Mouse (Mus musculus) ES-E14 (cell line): ENCODE results near the gene Lemd2. TPM values are rescaled to one million over a fixed set of nuclear protein-coding genes. Genes with fewer than 3 reads are reported as not detected.

Experiments
- DNase-seq: peaks from one replicate; pipeline ENCODE4 v3.0.0-alpha.2; 2013; ENCODE audit warnings: low read depth, low spot score
- H3K27ac ChIP-seq: 2 replicates; pipeline ENCODE4 v1.5.1; 2012; ENCODE audit warnings: low read depth, mild to moderate bottlenecking, low read length, moderate library complexity, mixed read lengths; ENCODE audit not compliant: poor library complexity, insufficient read depth, severe bottlenecking
- H3K36me3 ChIP-seq: 2 replicates; pipeline ENCODE4 v1.6.1; 2012; ENCODE audit warnings: mild to moderate bottlenecking, low read length, moderate library complexity, mixed read lengths; ENCODE audit not compliant: control insufficient read depth, poor library complexity, insufficient read depth, severe bottlenecking
- H3K4me1 ChIP-seq, 2 experiments: fragments of 150-350 bp in 1 of 2; sonication (generic) in 1 of 2; 2 replicates each; pipeline ENCODE4 v1.6.1; 2012; ENCODE audit warnings: low read length in 2 of 2, mild to moderate bottlenecking in 1 of 2, mixed read lengths in 1 of 2; ENCODE audit not compliant: control insufficient read depth in 2 of 2, insufficient read depth in 2 of 2, poor library complexity in 1 of 2
- H3K4me3 ChIP-seq, 2 experiments: fragments of 150-350 bp in 1 of 2; sonication (generic) in 1 of 2; 2 replicates each; pipeline ENCODE4 v1.5.1; 2012; ENCODE audit warnings: low read length in 2 of 2, low read depth in 1 of 2, mild to moderate bottlenecking in 1 of 2, mixed read lengths in 1 of 2; ENCODE audit not compliant: insufficient read depth in 1 of 2, poor library complexity in 1 of 2, severe bottlenecking in 1 of 2
- H3K9ac ChIP-seq: 2 replicates; pipeline ENCODE4 v1.6.1; 2012; ENCODE audit warnings: low read depth, mild to moderate bottlenecking, low read length, mixed read lengths; ENCODE audit not compliant: poor library complexity, insufficient read depth, severe bottlenecking
- H3K9me3 ChIP-seq: fragments of 150-350 bp; sonication (generic); 2 replicates; pipeline ENCODE4 v1.6.1; 2012; ENCODE audit warnings: low read depth, mild to moderate bottlenecking, low read length; ENCODE audit not compliant: control insufficient read depth, insufficient read depth
- CHD2 ChIP-seq: IDR thresholded peaks from 2 replicates; pipeline ENCODE4 v1.6.1; 2014; ENCODE audit warnings: mild to moderate bottlenecking, low read depth, low read length, inconsistent platforms
- HCFC1 ChIP-seq: IDR thresholded peaks from 2 replicates; pipeline ENCODE4 v1.6.1; 2012; ENCODE audit warnings: low read length, inconsistent platforms, borderline replicate concordance; ENCODE audit not compliant: insufficient read depth
- MAFK ChIP-seq: IDR thresholded peaks from 2 replicates; pipeline ENCODE4 v1.6.1; 2014; ENCODE audit warnings: mild to moderate bottlenecking, low read depth, low read length, inconsistent platforms; ENCODE audit not compliant: insufficient read depth
- ZC3H11A ChIP-seq: IDR thresholded peaks from 2 replicates; pipeline ENCODE4 v1.6.1; 2012; ENCODE audit warnings: low read depth, mild to moderate bottlenecking, inconsistent platforms, low read length, borderline replicate concordance
- ZNF384 ChIP-seq: IDR thresholded peaks from 2 replicates; pipeline ENCODE4 v1.6.1; 2012; ENCODE audit warnings: low read depth, low read length, inconsistent platforms
- in situ Hi-C, 2 experiments: fragments of 600-800 bp; cut with MboI; formaldehyde crosslinking; loops; one replicate each; pipeline ENCODE4 v1.15.1; 2025; ENCODE audit warnings: low sequenced_read_pairs in 2 of 2, inconsistent platforms in 1 of 2; ENCODE audit not compliant: unreplicated experiment in 2 of 2
- total RNA-seq: library from RNA; depleted of rRNA; stranded (reverse); fragments of 300-350 nt; gene quantifications from 2 replicates; pipeline ENCODE4 v1.2.3, GENCODE M21; 2012

Gene Lemd2
- total RNA-seq, 1 experiment, result 51.8 TPM

DNA sequence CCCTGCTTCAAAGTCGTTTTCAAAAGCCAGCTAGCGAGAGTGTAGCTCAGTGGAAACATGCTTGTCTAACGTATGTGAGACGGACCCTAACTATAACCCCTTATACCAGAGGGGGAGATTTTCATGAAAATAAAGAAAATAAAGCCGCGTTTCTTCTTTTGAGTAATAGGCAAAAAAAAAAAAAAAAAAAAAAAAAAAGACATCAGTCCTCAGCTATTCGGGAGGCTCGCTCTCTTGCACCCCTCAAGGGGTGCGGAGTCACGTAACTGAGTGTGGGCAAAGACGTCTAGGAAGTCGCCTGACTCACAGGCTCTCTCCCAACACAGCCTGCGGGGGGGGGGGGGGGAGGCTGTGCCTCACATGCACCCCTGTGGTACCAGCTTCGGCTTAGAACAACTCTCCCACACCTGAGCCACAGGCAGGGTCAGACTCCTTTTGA, 1.3 kb downstream of the Lemd2 start:
- Histone ChIP-seq H3K9ac (peak overlapping the region; percentile 89), H3K36me3 (no peaks in the 10 kb centered on the region; the same call in 1 of the 2 replicates), H3K9me3 (no peaks in the 10 kb centered on the region), H3K4me1 (peaks cover 0 to 5% of the 10 kb centered on the region in 2 experiments; a peak in 1 of 4 replicates), H3K27ac (no peak overlapping the region), H3K4me3 (peak overlapping the region; percentile 68 to 93)
- no peak for DNase-seq
- TF ChIP-seq MAFK (no peak), ZNF384 (0 out of 2 replicates have a peak, but pooled peaks have one; percentile 47)
- in situ Hi-C loops, result no loop called here

DNA sequence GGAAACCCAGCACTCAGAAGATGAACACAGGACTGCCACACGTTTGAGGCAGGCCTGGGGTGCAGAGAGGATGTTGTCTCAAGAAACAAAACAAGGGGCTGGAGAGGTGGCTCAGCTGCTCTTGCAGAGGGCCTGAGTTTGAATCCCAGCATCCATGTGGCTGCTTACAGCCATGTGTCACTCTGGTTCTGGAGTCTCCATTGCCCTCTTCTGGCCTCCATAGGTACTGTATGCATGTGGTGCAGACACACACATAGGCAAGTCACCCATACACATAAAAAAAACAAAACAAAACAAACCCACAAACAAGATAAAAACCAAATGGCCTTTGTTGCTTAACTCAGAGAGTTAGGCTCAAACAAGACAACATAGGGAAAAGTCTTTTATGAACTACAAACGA, 2.3 kb downstream of the Lemd2 start:
- H3K27ac ChIP-seq, result no peak overlapping the region
- no peak overlapping the region for H3K9ac ChIP-seq
- DNase-seq, result no peak
- in situ Hi-C loops, result no loop called here
- H3K4me1 ChIP-seq, result peaks cover 0 to 5% of the 10 kb centered on the region in 2 experiments; a peak in 1 of 4 replicates
- no peak for TF ChIP-seq MAFK
- no peak for TF ChIP-seq CHD2
- H3K4me3 ChIP-seq, result no peak overlapping the region
- H3K36me3 ChIP-seq, result peaks cover 5% of the 10 kb centered on the region; the same call in 1 of the 2 replicates
- no peaks in the 10 kb centered on the region for H3K9me3 ChIP-seq

DNA sequence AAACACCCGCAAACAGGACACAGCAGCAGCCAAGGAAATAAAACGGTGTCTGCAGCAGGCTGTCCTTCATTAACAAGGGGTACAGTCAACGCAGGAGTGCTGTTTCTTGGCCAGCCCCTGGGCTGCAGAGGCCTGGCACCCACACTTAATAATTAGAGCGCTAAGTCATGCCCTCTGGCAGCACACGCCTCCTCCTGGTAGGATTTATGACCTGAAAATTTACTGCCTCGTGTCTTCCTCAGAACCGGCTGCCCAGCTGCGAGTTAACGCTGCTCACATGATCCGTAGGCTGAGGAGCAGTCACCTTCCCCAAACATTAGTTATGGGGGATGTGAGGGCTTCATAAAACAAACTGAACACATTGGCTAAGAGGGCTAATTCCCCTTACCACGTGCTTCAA, 3.5 kb downstream of the Lemd2 start:
- no peak overlapping the region for H3K9ac ChIP-seq
- in situ Hi-C loops, result no loop called here
- H3K27ac ChIP-seq, result no peak overlapping the region
- H3K9me3 ChIP-seq, result no peaks in the 10 kb centered on the region
- no peak for TF ChIP-seq ZC3H11A
- TF ChIP-seq MAFK, result no peak
- TF ChIP-seq ZNF384, result no peak
- no peak for TF ChIP-seq CHD2
- no peak for TF ChIP-seq HCFC1
- H3K4me1 ChIP-seq, result peaks cover 0 to 5% of the 10 kb centered on the region in 2 experiments; a peak in 1 of 4 replicates
- no peak overlapping the region for H3K4me3 ChIP-seq
- no peak for DNase-seq
- peaks cover 5% of the 10 kb centered on the region; the same call in 1 of the 2 replicates for H3K36me3 ChIP-seq

DNA sequence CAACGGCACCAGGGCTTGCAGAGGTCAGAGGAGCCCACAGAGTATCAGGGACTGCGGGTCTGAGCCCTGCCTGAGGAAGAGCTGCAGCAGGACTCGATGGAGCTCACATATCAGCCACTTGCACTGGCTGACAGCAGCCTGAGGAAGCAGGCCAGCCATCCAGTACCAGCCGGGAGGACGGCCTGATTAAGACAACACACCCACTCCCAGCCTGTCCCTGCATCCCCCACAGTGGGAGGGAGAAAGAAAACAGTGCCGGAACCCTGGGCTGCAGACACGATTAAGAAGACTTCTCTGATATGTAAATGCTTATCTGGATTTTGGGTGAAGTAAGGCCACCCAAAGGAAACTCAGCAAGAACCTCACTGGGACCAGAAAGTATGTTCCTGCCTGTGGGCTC, 4.4 kb downstream of the Lemd2 start:
- no peak overlapping the region for H3K9ac ChIP-seq
- H3K4me1 ChIP-seq, result peaks cover 0 to 2% of the 10 kb centered on the region in 2 experiments; a peak in 1 of 4 replicates
- no peak for TF ChIP-seq CHD2
- no peak for TF ChIP-seq ZC3H11A
- no peak for TF ChIP-seq MAFK
- no peak for TF ChIP-seq ZNF384
- TF ChIP-seq HCFC1, result no peak
- no peak overlapping the region for H3K4me3 ChIP-seq
- no peak for DNase-seq
- no peaks in the 10 kb centered on the region for H3K9me3 ChIP-seq
- in situ Hi-C loops, result loop anchor here in 1 of 2 experiments (25.0 kb wide), 1 partner anchor 312 kb away; the partner anchor contains the start of gene Grm4
- no peak overlapping the region for H3K27ac ChIP-seq
- H3K36me3 ChIP-seq, result peaks cover 5% of the 10 kb centered on the region; the same call in 1 of the 2 replicates

DNA sequence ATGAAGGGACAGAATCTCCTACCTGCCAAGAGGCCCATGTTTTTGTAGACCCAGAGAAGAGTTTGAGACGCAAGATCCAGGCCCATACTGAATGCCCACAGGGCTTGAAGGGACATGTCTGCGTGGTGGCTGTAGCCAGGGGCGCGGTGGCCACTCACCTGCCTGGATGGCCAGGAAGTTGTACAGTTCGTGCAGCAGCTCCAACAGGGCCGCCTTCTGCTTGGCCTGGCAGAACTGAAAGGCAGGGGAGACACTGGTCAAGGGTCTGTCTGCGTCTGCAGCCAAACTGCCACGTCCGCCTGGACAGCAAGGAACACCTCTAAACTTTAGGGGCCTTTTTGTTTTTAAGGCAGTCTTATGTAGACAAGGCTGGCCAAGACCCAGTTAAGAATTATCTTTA, 5.1 kb downstream of the Lemd2 start:
- TF ChIP-seq ZC3H11A (no peak), ZNF384 (no peak), MAFK (no peak), HCFC1 (no peak), CHD2 (no peak)
- Histone ChIP-seq H3K9me3 (no peaks in the 10 kb centered on the region), H3K27ac (no peak overlapping the region), H3K9ac (no peak overlapping the region), H3K36me3 (peaks cover 8% of the 10 kb centered on the region; the same call in 1 of the 2 replicates), H3K4me1 (no peaks in the 10 kb centered on the region; a peak in 1 of 4 replicates), H3K4me3 (no peak overlapping the region)
- in situ Hi-C loops, result loop anchor here in 1 of 2 experiments (25.0 kb wide), 1 partner anchor 313 kb away; the partner anchor contains the start of gene Grm4
- DNase-seq, result no peak
